Mouse (Mus musculus): Measurements from ENCODE around the gene Sult2a1.
"Not testable (repeated sequence)": the region's sequence is repeated elsewhere in the genome, so short reads cannot be mapped to it uniquely, and the experiment has no call there.

Gene Sult2a1

GRCm38 (mm10) chr7:13837309-13837708 lies at the start of gene Sult2a1:
Gene Sult2a1 (minus strand): TSS chr7:13837409.
- DNase-seq (ENCODE audit: low spot score): not testable (repeated sequence)

- DNase-seq (ENCODE audit: low spot score): no peak
Measured at GRCm38 (mm10) chr7:13813913-13814312, 23.3 kb downstream of the Sult2a1 start.

Data from spleen, adult 12 weeks (tissue).